Mouse (Mus musculus) olfactory bulb, adult 2 months (tissue): ENCODE measurements around the gene Atp5d.
A peak's percentile ranks its signal among the peaks of the same experiment; 100 is the strongest.

Source experiments
- CTCF ChIP-seq: fragments of 200-500 bp; IDR thresholded peaks from 2 replicates; pipeline ENCODE4 v1.5.1; 2012; ENCODE audit warnings: low read depth, mild to moderate bottlenecking, low read length, moderate library complexity; ENCODE audit not compliant: insufficient read depth
- POLR2A ChIP-seq: fragments of 200-500 bp; IDR thresholded peaks from 2 replicates; pipeline ENCODE4 v1.6.1; 2012; ENCODE audit warnings: mild to moderate bottlenecking, low read depth, low read length, moderate library complexity; ENCODE audit not compliant: insufficient read depth

- no peak for TF ChIP-seq CTCF
- TF ChIP-seq POLR2A: peak; percentile 55
Observed at GRCm38 (mm10) chr10:80172527-80173292, 34.3 kb downstream of the Atp5d start, which contains the start of gene 1600002K03Rik.
